Mouse (Mus musculus) liver, embryonic 11.5 days (tissue): ENCODE results near the gene St6galnac6. TPM values are rescaled to one million over a fixed set of nuclear protein-coding genes. Genes with fewer than 3 reads are reported as not detected.
A peak's percentile ranks its signal among the peaks of the same experiment; 100 is the strongest.

ENCODE experiments used
- ATAC-seq: fragments of 200-750 bp; cut with Nextera tagmentation; replicated peaks from 2 replicates; pipeline ENCODE4 v1.8.0; 2017; ENCODE audit warnings: moderate number of reproducible peaks, mild to moderate bottlenecking, moderate TSS enrichment, moderate library complexity; ENCODE audit not compliant: low FRiP score
- DNase-seq: peaks from one replicate; pipeline ENCODE4 v3.0.0-alpha.2; 2017; ENCODE audit warnings: low spot score
- H3K27ac ChIP-seq: fragments of 300-500 bp; sonication (generic); 2 replicates; pipeline ENCODE4 v1.5.1; 2014; ENCODE audit warnings: mild to moderate bottlenecking, low read depth, low read length, control low read depth
- H3K27me3 ChIP-seq: fragments of 300-500 bp; sonication (generic); replicated peaks from 2 replicates; pipeline ENCODE4 v1.6.1; 2014; ENCODE audit warnings: low read length, mixed read lengths; ENCODE audit not compliant: control insufficient read depth, insufficient read depth
- H3K36me3 ChIP-seq: fragments of 300-500 bp; sonication (generic); 2 replicates; pipeline ENCODE4 v1.6.1; 2014; ENCODE audit warnings: mild to moderate bottlenecking, low read length, moderate library complexity, mixed read lengths; ENCODE audit not compliant: control insufficient read depth, insufficient read depth
- H3K4me1 ChIP-seq: fragments of 300-500 bp; sonication (generic); replicated peaks from 2 replicates; pipeline ENCODE4 v1.6.1; 2014; ENCODE audit warnings: low read length, mixed read lengths; ENCODE audit not compliant: control insufficient read depth, insufficient read depth
- H3K4me2 ChIP-seq: fragments of 300-500 bp; sonication (generic); 2 replicates; pipeline ENCODE4 v1.6.1; 2014; ENCODE audit warnings: mild to moderate bottlenecking, control low read depth, moderate library complexity
- H3K4me3 ChIP-seq: fragments of 300-500 bp; sonication (generic); 2 replicates; pipeline ENCODE4 v1.5.1; 2014; ENCODE audit warnings: low read depth, low read length, control low read depth
- H3K9ac ChIP-seq: fragments of 300-500 bp; sonication (generic); 2 replicates; pipeline ENCODE4 v1.6.1; 2014; ENCODE audit warnings: low read depth, low read length, control low read depth
- H3K9me3 ChIP-seq: fragments of 300-500 bp; sonication (generic); 2 replicates; pipeline ENCODE4 v1.6.1; 2016; ENCODE audit warnings: low read length, inconsistent platforms, mixed read lengths; ENCODE audit not compliant: control insufficient read depth
- WGBS: fragments of 180-500 bp; shearing (Covaris S2); extraction: QIAGEN DNeasy Blood & Tissue Kit; methylation state at CpG from one replicate; pipeline ENCODE4 v1.1.7; 2014; 5-methylcytosine and 5-hydroxymethylcytosine counted together
- polyA plus RNA-seq: library from polyadenylated mRNA; unstranded; fragments of >200 nt; fragmentation: Nextera tagmentation; extraction: Ambion mirVana; gene quantifications from 2 replicates; pipeline ENCODE4 v1.2.1, GENCODE M21; 2014

Gene St6galnac6
- polyA plus RNA-seq, 1 experiment from 2014 or later: 10.6 TPM

DNA sequence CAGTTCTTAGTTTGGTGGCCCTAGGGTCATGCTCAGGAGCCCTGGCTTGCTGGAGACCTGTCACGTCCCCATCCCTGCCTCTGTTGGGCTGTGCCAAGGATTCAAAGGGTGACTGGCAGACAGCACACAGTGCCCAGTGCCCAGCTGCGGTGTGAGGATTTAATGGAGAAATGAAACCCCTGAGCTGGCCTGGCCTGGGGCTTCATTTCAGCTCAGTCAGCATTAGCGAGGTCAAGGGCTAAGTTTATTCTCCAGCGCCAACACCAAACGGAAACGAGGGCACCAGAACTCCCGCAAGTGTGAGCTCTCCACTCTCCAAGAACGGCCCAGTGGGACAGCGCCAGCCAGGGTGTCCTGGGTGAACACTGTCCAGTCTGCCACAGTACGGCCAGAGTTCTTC, 9.3 kb upstream of the St6galnac6 start:
- Histone ChIP-seq H3K9me3 (no peaks in the 10 kb centered on the region), H3K36me3 (peaks cover 13% of the 10 kb centered on the region), H3K4me1 (peaks cover 13% of the 10 kb centered on the region), H3K27me3 (no peaks in the 10 kb centered on the region), H3K9ac (no peak overlapping the region), H3K4me2 (no peak overlapping the region), H3K4me3 (no peak overlapping the region), H3K27ac (no peak overlapping the region)
- WGBS: 79% methylated on average over 10 of the region's 10 CpGs
- DNase-seq (no peak), ATAC-seq (no peak)

DNA sequence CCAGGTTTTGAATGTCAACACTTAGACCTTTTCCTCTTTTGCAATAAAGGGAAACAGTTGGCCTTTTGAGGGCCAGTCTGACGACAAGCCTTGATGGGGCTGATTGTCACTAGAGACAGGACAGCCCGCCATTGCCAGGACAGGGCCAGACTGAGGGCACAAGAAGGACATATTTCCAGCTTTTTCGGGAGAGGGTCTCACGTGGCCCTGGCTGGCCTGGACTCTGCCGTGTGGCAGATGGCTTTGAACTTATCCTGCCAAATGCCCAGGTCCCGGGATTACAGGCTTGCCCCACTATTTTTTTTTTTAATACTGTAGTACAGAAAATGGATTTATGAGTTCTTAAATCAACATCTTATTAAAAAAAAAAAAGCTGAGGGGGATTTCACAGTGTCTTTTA, 8.3 kb upstream of the St6galnac6 start:
- Histone ChIP-seq H3K36me3 (peaks cover 21% of the 10 kb centered on the region), H3K4me3 (no peak overlapping the region)
- 84% methylated on average over 6 of the region's 6 CpGs for WGBS

DNA sequence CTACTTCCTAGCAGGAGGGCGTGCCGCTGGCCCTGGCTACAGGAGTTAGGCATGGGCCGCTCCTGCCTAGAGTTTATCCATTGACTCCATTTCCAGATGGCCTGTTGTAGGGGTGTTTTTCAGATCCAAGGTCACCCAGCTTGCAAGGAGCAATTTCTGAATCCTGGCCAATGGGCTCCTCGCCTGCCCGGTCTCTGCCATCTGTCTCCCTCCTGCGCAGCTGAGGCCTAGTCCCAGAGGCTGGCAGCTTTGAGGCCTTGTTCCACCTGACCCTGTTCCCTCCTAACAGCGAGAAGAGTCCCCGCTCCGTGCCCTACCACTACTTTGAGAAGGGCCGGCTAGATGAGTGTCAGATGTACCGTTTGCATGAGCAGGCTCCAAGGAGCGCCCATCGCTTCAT, 2.8 kb upstream of the St6galnac6 start:
- H3K27me3 ChIP-seq: no peaks in the 10 kb centered on the region
- no peak for ATAC-seq
- WGBS: 93% methylated on average over 13 of the region's 13 CpGs

More for the DNA sequence above, 8.3 kb upstream of the St6galnac6 start:
- peaks cover 12% of the 10 kb centered on the region for H3K4me1 ChIP-seq
- no peak overlapping the region for H3K27ac ChIP-seq
- no peaks in the 10 kb centered on the region for H3K9me3 ChIP-seq
- no peak for ATAC-seq
- no peak overlapping the region for H3K9ac ChIP-seq
- H3K27me3 ChIP-seq: no peaks in the 10 kb centered on the region
- H3K4me2 ChIP-seq: no peak overlapping the region
- DNase-seq: no peak

DNA sequence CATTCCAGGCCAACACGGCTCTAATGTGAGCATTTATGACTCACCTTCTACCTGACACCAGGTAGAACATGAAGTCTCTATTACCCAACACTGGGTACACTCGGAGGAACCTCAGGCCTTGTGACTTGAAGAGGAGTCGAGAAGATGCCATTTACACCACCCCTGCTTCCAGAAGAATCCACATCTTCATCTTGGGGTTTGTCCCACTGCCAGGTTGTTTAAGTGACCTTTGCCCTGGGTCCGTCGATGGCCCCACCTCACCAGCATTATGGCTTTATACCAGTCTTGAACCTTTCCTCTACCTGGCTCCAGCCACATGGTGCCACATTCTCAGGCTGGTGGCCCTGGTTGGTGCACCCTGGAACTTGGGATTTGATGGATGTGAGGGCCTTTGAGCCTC, 2.3 kb upstream of the St6galnac6 start:
- Histone ChIP-seq H3K4me3 (no peak overlapping the region), H3K27ac (no peak overlapping the region), H3K4me2 (no peak overlapping the region), H3K9me3 (no peaks in the 10 kb centered on the region), H3K9ac (no peak overlapping the region), H3K4me1 (peaks cover 11% of the 10 kb centered on the region), H3K27me3 (no peaks in the 10 kb centered on the region), H3K36me3 (peaks cover 19% of the 10 kb centered on the region)
- WGBS: 77% methylated on average over 5 of the region's 5 CpGs
- ATAC-seq: no peak
- DNase-seq: no peak

More for the DNA sequence above, 2.8 kb upstream of the St6galnac6 start:
- no peak overlapping the region for H3K9ac ChIP-seq
- peaks cover 19% of the 10 kb centered on the region for H3K36me3 ChIP-seq
- DNase-seq: no peak
- no peak overlapping the region for H3K4me3 ChIP-seq
- peaks cover 6% of the 10 kb centered on the region for H3K4me1 ChIP-seq
- no peak overlapping the region for H3K27ac ChIP-seq
- no peak overlapping the region for H3K4me2 ChIP-seq
- H3K9me3 ChIP-seq: no peaks in the 10 kb centered on the region

DNA sequence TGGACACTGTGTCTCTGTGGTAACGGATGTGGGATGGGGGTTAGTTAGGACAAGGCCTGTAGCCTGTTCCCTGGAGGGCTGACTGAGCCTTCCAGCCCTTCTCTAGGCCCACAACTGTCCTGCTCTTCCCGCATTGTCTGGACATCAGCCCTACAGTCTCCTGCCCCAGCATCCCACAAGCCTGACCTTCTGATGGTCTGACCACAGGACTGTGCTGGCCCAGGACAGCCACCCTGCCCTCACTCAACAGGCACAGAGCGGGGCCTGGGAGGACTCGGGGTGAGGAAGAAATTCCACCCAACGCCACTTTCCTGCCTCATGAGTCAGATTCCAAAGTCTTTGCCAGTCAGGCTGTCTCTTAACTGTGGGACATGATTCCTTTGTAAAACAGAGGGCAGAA, 1.8 kb upstream of the St6galnac6 start:
- H3K9ac ChIP-seq: no peak overlapping the region
- 87% methylated on average over 5 of the region's 5 CpGs for WGBS
- no peak for ATAC-seq

DNA sequence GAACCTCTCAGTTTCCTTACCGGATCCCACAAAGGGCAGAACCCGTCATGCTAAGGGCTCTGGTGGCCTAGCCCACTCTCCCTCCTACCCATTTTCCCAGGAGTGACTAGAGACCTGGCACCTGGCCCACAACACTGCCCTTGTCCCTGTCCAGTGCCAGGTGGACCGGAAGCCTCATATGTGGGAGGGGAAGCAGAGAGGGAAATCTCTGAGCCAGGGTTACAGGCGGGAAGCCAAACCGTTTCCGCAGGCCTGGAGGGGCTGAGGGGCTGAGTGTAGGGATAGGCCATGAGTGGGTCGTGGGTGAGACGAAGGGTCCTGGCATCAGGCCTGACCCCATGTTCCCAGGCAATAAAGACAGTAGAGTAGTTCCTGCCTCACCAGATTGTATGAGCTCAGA, 1.0 kb upstream of the St6galnac6 start:
- DNase-seq: no peak
- H3K36me3 ChIP-seq: peaks cover 17% of the 10 kb centered on the region
- H3K27ac ChIP-seq: no peak overlapping the region
- no peaks in the 10 kb centered on the region for H3K9me3 ChIP-seq
- H3K27me3 ChIP-seq: no peaks in the 10 kb centered on the region
- no peak overlapping the region for H3K9ac ChIP-seq
- peaks cover 16% of the 10 kb centered on the region for H3K4me1 ChIP-seq
- no peak overlapping the region for H3K4me3 ChIP-seq
- 85% methylated on average over 8 of the region's 8 CpGs for WGBS
- no peak for ATAC-seq
- no peak overlapping the region for H3K4me2 ChIP-seq

More for the DNA sequence above, 1.8 kb upstream of the St6galnac6 start:
- Histone ChIP-seq H3K4me1 (peaks cover 16% of the 10 kb centered on the region), H3K9me3 (no peaks in the 10 kb centered on the region), H3K27ac (no peak overlapping the region), H3K4me2 (no peak overlapping the region), H3K36me3 (peaks cover 19% of the 10 kb centered on the region), H3K4me3 (no peak overlapping the region), H3K27me3 (no peaks in the 10 kb centered on the region)
- no peak for DNase-seq

DNA sequence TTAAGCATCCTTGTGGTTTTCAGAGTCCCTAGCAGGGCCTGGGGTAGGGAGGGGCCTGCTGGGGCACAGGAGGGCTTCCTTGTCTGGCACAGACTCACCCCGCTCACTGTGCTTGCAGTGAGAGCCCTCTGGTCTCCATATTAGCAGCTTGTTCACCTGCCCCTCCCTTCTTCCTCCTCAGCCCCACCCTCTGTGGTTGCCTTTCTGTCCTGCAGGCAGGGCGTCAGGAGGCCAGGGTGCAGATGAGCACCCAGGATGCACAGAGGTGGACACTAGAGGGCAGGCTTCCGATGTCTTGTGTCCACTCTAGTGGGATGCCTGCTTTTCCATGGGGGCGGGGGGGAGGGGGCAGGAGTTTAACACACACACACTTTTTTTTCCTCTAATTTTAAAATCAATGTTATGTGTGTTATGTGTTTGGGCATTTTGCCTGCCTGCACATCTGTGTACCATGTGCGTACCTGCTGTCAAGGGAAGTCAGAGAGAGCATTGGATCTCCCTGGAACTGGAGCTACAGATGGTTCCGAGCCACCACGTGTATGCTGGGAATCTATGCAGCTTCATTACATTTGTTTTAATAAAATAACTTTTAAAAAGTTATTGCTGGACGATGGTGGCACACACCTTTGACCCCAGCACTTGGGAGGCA, 2.0 kb downstream of the St6galnac6 start:
- no peak overlapping the region for H3K9ac ChIP-seq
- WGBS: 36% methylated on average over 8 of the region's 8 CpGs
- peak overlapping the region; percentile 39 for H3K4me2 ChIP-seq
- H3K4me3 ChIP-seq: no peak overlapping the region
- DNase-seq (peak; percentile 62), ATAC-seq (peak; percentile 78)
- no peak overlapping the region for H3K27ac ChIP-seq
- H3K4me1 ChIP-seq: peaks cover 23% of the 10 kb centered on the region
- H3K27me3 ChIP-seq: no peaks in the 10 kb centered on the region
- H3K9me3 ChIP-seq: no peaks in the 10 kb centered on the region
- no peaks in the 10 kb centered on the region for H3K36me3 ChIP-seq

DNA sequence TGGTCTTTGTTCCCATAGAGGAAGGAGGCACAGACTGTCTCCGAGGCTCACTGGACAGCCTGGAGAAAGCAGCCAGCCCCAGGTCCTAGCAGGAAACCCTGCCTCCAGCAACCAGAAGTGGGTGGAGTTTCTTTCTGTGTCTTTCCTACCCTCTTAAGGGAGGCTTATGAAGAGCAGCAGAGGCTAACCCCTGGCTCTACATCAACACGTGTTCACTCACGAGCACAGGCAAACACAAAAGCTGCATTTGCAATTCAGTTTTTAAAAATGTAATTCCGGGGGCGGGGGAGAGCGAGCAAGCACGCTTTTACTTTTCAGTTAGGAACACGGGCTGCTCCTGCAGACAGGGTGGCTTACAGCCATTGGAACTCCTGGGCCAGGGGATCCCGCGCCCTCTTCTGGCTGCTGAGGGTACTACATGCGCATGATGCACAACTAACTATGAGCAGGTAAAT, 3.1 kb downstream of the St6galnac6 start:
- H3K9me3 ChIP-seq: no peaks in the 10 kb centered on the region

DNA sequence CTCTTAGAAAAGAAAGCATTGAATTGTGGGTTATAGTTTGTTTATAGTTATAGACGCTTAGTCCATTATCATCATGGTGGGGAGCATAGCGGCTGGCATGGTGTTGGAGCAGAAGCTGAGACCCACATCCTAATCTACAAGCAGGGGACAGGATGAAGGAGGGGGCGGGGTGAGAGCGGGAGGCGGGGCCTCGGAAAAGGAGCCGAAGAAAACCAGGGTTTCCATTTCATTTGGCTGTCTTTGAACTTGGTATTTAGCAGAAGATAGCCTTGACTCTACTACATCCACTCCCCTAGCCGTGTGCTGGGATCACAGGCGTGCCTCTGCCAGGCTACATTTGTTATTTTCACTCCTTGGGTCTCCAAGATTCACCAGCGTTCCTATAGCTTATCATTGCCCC, 5.1 kb downstream of the St6galnac6 start:
- ATAC-seq (no peak), DNase-seq (no peak)
- Histone ChIP-seq H3K27ac (no peak overlapping the region), H3K9ac (no peak overlapping the region), H3K4me2 (peak overlapping the region; percentile 51), H3K27me3 (no peaks in the 10 kb centered on the region), H3K9me3 (no peaks in the 10 kb centered on the region), H3K4me3 (peak overlapping the region; percentile 12), H3K4me1 (peaks cover 45% of the 10 kb centered on the region), H3K36me3 (no peaks in the 10 kb centered on the region)
- 29% methylated on average over 10 of the region's 10 CpGs for WGBS

More for the DNA sequence above, 3.1 kb downstream of the St6galnac6 start:
- Histone ChIP-seq H3K9ac (peak overlapping the region; percentile 56), H3K27me3 (no peaks in the 10 kb centered on the region), H3K36me3 (no peaks in the 10 kb centered on the region), H3K4me1 (peaks cover 27% of the 10 kb centered on the region), H3K4me2 (peak overlapping the region; percentile 65), H3K27ac (peak overlapping the region; percentile 21; the same call in 1 of the 2 replicates), H3K4me3 (peak overlapping the region; percentile 44)
- 1% methylated on average over 11 of the region's 11 CpGs for WGBS
- DNase-seq (peak; percentile 89), ATAC-seq (peak; percentile 63)
